Mouse (Mus musculus): ENCODE data around the gene Rab5c. TPM values are rescaled to one million over a fixed set of nuclear protein-coding genes. Genes with fewer than 3 reads are reported as not detected.

The Rab5c gene
- polyA plus RNA-seq (2017; shearing (Covaris generic)) = 39.9 TPM

GRCm38 (mm10) chr11:100738066-100738604 lies at the start of gene Rab5c:
Rab5c (minus strand) TSS chr11:100738215.

GRCm38 (mm10) chr11:100770646-100771408 lies 32.8 kb upstream of the Rab5c start, which contains the start of gene Ghdc:
Ghdc (minus strand) TSS chr11:100770957.

GRCm38 (mm10) chr11:100762831-100763230 lies 24.8 kb upstream of the Rab5c start, which contains the start of gene Hcrt:
Hcrt (minus strand) TSS chr11:100762931.

GRCm38 (mm10) chr11:100759611-100760233 lies 21.7 kb upstream of the Rab5c start, which contains the start of gene Kcnh4:
Kcnh4 (minus strand) TSS chr11:100759942.

GRCm38 (mm10) chr11:100713735-100714533 lies 24.1 kb downstream of the Rab5c start, which contains the start of gene Hspb9:
Hspb9 (plus strand) TSS chr11:100713850.

GRCm38 (mm10) chr11:100711783-100712615 lies 26.0 kb downstream of the Rab5c start, which contains the start of gene Kat2a:
Kat2a (minus strand) TSS chr11:100712465.

GRCm38 (mm10) chr11:100703851-100704531 lies 34.0 kb downstream of the Rab5c start, which contains the start of gene Dhx58:
Dhx58 (minus strand) TSS chr11:100704271.

GRCm38 (mm10) chr11:100692164-100692616 lies 45.8 kb downstream of the Rab5c start, which contains the start of gene Zfp385c:
Zfp385c (minus strand) TSS chr11:100692455.

Other genes with a start within 250 kb of the Rab5c start
- gene Acly, start 210.2 kb downstream of the Rab5c start, polyA plus RNA-seq (2017; shearing (Covaris generic)) = 187 TPM
- 0.14 TPM for gene Ttc25, start 192.6 kb downstream of the Rab5c start, polyA plus RNA-seq (2017; shearing (Covaris generic))
- gene Cnp, start 163.3 kb downstream of the Rab5c start, polyA plus RNA-seq (2017; shearing (Covaris generic)) = 118 TPM
- 13.1 TPM for gene Nkiras2, start 119.0 kb downstream of the Rab5c start, polyA plus RNA-seq (2017; shearing (Covaris generic))
- gene Dnajc7, start 118.0 kb downstream of the Rab5c start, polyA plus RNA-seq (2017; shearing (Covaris generic)) = 444 TPM
- gene Zfp385c, start 45.8 kb downstream of the Rab5c start, polyA plus RNA-seq (2017; shearing (Covaris generic)) = not detected
- gene Dhx58, start 33.9 kb downstream of the Rab5c start, polyA plus RNA-seq (2017; shearing (Covaris generic)) = 13.8 TPM
- 40.1 TPM for gene Kat2a, start 25.8 kb downstream of the Rab5c start, polyA plus RNA-seq (2017; shearing (Covaris generic))
- gene Hspb9, start 24.4 kb downstream of the Rab5c start, polyA plus RNA-seq (2017; shearing (Covaris generic)) = not detected
- not detected for gene Kcnh4, start 21.7 kb upstream of the Rab5c start, polyA plus RNA-seq (2017; shearing (Covaris generic))
- not detected for gene Hcrt, start 24.7 kb upstream of the Rab5c start, polyA plus RNA-seq (2017; shearing (Covaris generic))
- 2.7 TPM for gene Ghdc, start 32.7 kb upstream of the Rab5c start, polyA plus RNA-seq (2017; shearing (Covaris generic))
- gene Stat5b, start 112.5 kb upstream of the Rab5c start, polyA plus RNA-seq (2017; shearing (Covaris generic)) = 293 TPM
- 161 TPM for gene Stat5a, start 121.1 kb upstream of the Rab5c start, polyA plus RNA-seq (2017; shearing (Covaris generic))
- gene Stat3, start 201.3 kb upstream of the Rab5c start, polyA plus RNA-seq (2017; shearing (Covaris generic)) = 338 TPM
- not detected for gene Cavin1, start 232.7 kb upstream of the Rab5c start, polyA plus RNA-seq (2017; shearing (Covaris generic))

Measured in effector memory CD4-positive, alpha-beta T cell, adult 5 months (primary cell).